15 mouse cellular contexts compared by ENCODE assay signal in genomic region chr2:168333552-168334240, GRCm38 (mm10). TPM values are rescaled to one million over a fixed set of nuclear protein-coding genes. Genes with fewer than 3 reads are reported as not detected.
DNase-seq lines count a peak whose midpoint lies in the region; ATAC-seq and TF ChIP-seq lines count a peak whose summit lies in the region.
"Had no signal": no experiment of that assay in that cellular context is flagged by ENCODE, and none has a peak within 500 bp of the region (broad histone marks: within the 10 kb centered on the region; RNA-seq: fewer than 3 reads in every experiment).

No protein-coding gene starts in this region.

- DNase-seq in embryo, embryonic 10 days (ENCODE audit: low spot score), result peak; percentile 27
- DNase-seq in embryo, embryonic 11 days, result no peak
- no peak for DNase-seq in midbrain, embryonic 10.5 days (ENCODE audit: low spot score)
- no peak for DNase-seq in midbrain, embryonic 14.5 days
- no peak for DNase-seq in stomach, postnatal 0 days (ENCODE audit: low spot score)
- no peak for DNase-seq in B cell, adult 2 months
- DNase-seq in left cerebral cortex, postnatal 4 days, result no peak
- DNase-seq: cerebellum, adult 9-11 months; gastrocnemius, postnatal 25 days; spleen, adult 18-20 months; thymus, postnatal 14 days had no signal

- WGBS in midbrain, embryonic 10.5 days, result 71% methylated on average over 20 of the region's 20 CpGs
- 51% methylated on average over 20 of the region's 20 CpGs for WGBS in midbrain, embryonic 14.5 days
- WGBS in lung, embryonic 15.5 days, result 17% methylated on average over 20 of the region's 20 CpGs
- 27% methylated on average over 20 of the region's 20 CpGs for WGBS in stomach, postnatal 0 days

- H3K9ac ChIP-seq in midbrain, embryonic 14.5 days (replicated peaks; ENCODE audit: low read length), result no peak overlapping the region
- no peak overlapping the region for H3K9ac ChIP-seq in lung, embryonic 15.5 days
- no peak overlapping the region for H3K9ac ChIP-seq in stomach, postnatal 0 days (ENCODE audit: low read length)
- H3K9ac ChIP-seq: liver, embryonic 14.5 days had no signal

- ATAC-seq in midbrain, embryonic 14.5 days (ENCODE audit: low FRiP score, low TSS enrichment), result no peak
- ATAC-seq in lung, embryonic 15.5 days (ENCODE audit: borderline replicate concordance, extremely low read depth, low FRiP score, low TSS enrichment), result peak; percentile 79
- peak; percentile 28; the same call in 1 of the 2 replicates for ATAC-seq in stomach, postnatal 0 days (ENCODE audit: low FRiP score, low TSS enrichment)

- no peaks in the 10 kb centered on the region for H3K27me3 ChIP-seq in midbrain, embryonic 10.5 days (ENCODE audit: low read depth, poor library complexity, severe bottlenecking)
- no peaks in the 10 kb centered on the region for H3K27me3 ChIP-seq in midbrain, embryonic 14.5 days (ENCODE audit: control insufficient read depth, insufficient read depth, low read length)
- H3K27me3 ChIP-seq in lung, embryonic 15.5 days, result no peaks in the 10 kb centered on the region
- H3K27me3 ChIP-seq in stomach, postnatal 0 days (ENCODE audit: control insufficient read depth, insufficient read depth, low read length), result no peaks in the 10 kb centered on the region

- no peak overlapping the region; the same call in 1 of the 2 replicates for H3K4me3 ChIP-seq in midbrain, embryonic 10.5 days
- H3K4me3 ChIP-seq in midbrain, embryonic 14.5 days (replicated peaks; ENCODE audit: low read depth, low read length), result no peak overlapping the region
- H3K4me3 ChIP-seq in lung, embryonic 15.5 days, result no peak overlapping the region
- no peak overlapping the region for H3K4me3 ChIP-seq in stomach, postnatal 0 days (ENCODE audit: low read depth, low read length)
- H3K4me3 ChIP-seq: left cerebral cortex, adult 2 months had no signal

- TF ChIP-seq CTCF in stomach, postnatal 0 days (IDR thresholded peaks at IDR 0.05; ENCODE audit: low read depth), result no peak

- H3K36me3 ChIP-seq in midbrain, embryonic 10.5 days, result no peaks in the 10 kb centered on the region
- no peaks in the 10 kb centered on the region for H3K36me3 ChIP-seq in midbrain, embryonic 14.5 days (ENCODE audit: control insufficient read depth, insufficient read depth, low read length)
- H3K36me3 ChIP-seq in lung, embryonic 15.5 days, result no peaks in the 10 kb centered on the region
- H3K36me3 ChIP-seq in stomach, postnatal 0 days (ENCODE audit: control insufficient read depth, insufficient read depth, low read length), result no peaks in the 10 kb centered on the region

- H3K4me1 ChIP-seq in midbrain, embryonic 10.5 days, result peaks cover 43% of the 10 kb centered on the region
- peaks cover 18% of the 10 kb centered on the region; the same call in 1 of the 2 replicates for H3K4me1 ChIP-seq in midbrain, embryonic 14.5 days (ENCODE audit: control insufficient read depth, insufficient read depth, low read length)
- H3K4me1 ChIP-seq in lung, embryonic 15.5 days, result peaks cover 24% of the 10 kb centered on the region
- H3K4me1 ChIP-seq in stomach, postnatal 0 days (replicated peaks; ENCODE audit: control insufficient read depth, insufficient read depth), result no peaks in the 10 kb centered on the region; the same call in 1 of the 2 replicates

- TF ChIP-seq EP300 in stomach, postnatal 0 days (optimal IDR thresholded peaks at IDR 0.05), result no peak

- H3K4me2 ChIP-seq in midbrain, embryonic 14.5 days (ENCODE audit: low read length), result no peak overlapping the region
- peak overlapping the region; percentile 11; the same call in 1 of the 2 replicates for H3K4me2 ChIP-seq in lung, embryonic 15.5 days
- H3K4me2 ChIP-seq in stomach, postnatal 0 days (replicated peaks; ENCODE audit: low read depth), result no peak overlapping the region

- intact Hi-C loops in left cerebral cortex, postnatal 4 days (cut with DNase I), result loop anchor here (10.0 kb wide), 1 partner anchor 111 kb away; no protein-coding TSS in a partner anchor

- peak overlapping the region; percentile 72 for H3K27ac ChIP-seq in midbrain, embryonic 10.5 days (replicated peaks)
- H3K27ac ChIP-seq in midbrain, embryonic 14.5 days (replicated peaks; ENCODE audit: low read depth, low read length), result no peak overlapping the region
- 0 out of 2 replicates have a peak overlapping the region, but pooled peaks have one; percentile 27 for H3K27ac ChIP-seq in lung, embryonic 15.5 days
- H3K27ac ChIP-seq in stomach, postnatal 0 days (replicated peaks), result no peak overlapping the region
- H3K27ac ChIP-seq: kidney, postnatal 0 days; left cerebral cortex, adult 2 months; liver, embryonic 14.5 days had no signal

- no peaks in the 10 kb centered on the region for H3K9me3 ChIP-seq in midbrain, embryonic 10.5 days (replicated peaks)
- H3K9me3 ChIP-seq in midbrain, embryonic 14.5 days (ENCODE audit: control insufficient read depth, low read length), result no peaks in the 10 kb centered on the region
- H3K9me3 ChIP-seq in lung, embryonic 15.5 days, result no peaks in the 10 kb centered on the region
- H3K9me3 ChIP-seq in stomach, postnatal 0 days (ENCODE audit: control insufficient read depth, low read length), result no peaks in the 10 kb centered on the region

RNA-seq across cellular contexts. Expression of gene Kcng1, which starts 52.2 kb away (rescaled TPM):
- polyA plus RNA-seq in midbrain, embryonic 10.5 days (2016; fragmentation: Nextera tagmentation; extraction: Ambion mirVana), result 4.2 and 4.4 TPM in 2 replicates
- polyA plus RNA-seq in midbrain, embryonic 14.5 days (2014; fragmentation: Nextera tagmentation; extraction: Ambion mirVana), result 2.0 and 3.0 TPM in 2 replicates
- 0.26 and 0.35 TPM in 2 replicates for polyA plus RNA-seq in lung, embryonic 15.5 days (2015; fragmentation: Nextera tagmentation; extraction: Ambion mirVana)
- 0.65 and 1.0 TPM in 2 replicates for polyA plus RNA-seq in stomach, postnatal 0 days (2015; fragmentation: Nextera tagmentation; extraction: Ambion mirVana)
- 10 to 100 TPM; 34.4 to 34.5 TPM for total RNA-seq in left cerebral cortex, postnatal 4 days (2021)

Comparison
In these comparisons a context has a peak if more than half of its experiments do, and no peak if none do; other contexts are left out.
1. H3K27ac ChIP-seq: peak in midbrain, embryonic 10.5 days (single experiment) and lung, embryonic 15.5 days (single experiment); none in midbrain, embryonic 14.5 days (single experiment) and stomach, postnatal 0 days (single experiment).